Mouse (Mus musculus): Measurements from ENCODE around the gene Hist1h4d. TPM values are rescaled to one million over a fixed set of nuclear protein-coding genes. Genes with fewer than 3 reads are reported as not detected.
"Not testable (repeated sequence)": the region's sequence is repeated elsewhere in the genome, so short reads cannot be mapped to it uniquely, and the experiment has no call there.

Gene Hist1h4d
- polyA plus RNA-seq (2012; rRNA removed) (8.6 and 12.8 TPM in 2 replicates), polyA plus RNA-seq (2014; fragmentation: Nextera tagmentation; extraction: Ambion mirVana) (152 and 155 TPM in 2 replicates)

- H3K36me3 ChIP-seq (replicated peaks; ENCODE audit: control insufficient read depth, insufficient read depth, low read depth), result no peaks in the 10 kb centered on the region
- peak within 1 kb of the TSS; percentile 88 for H3K27ac ChIP-seq
- peak within 1 kb of the TSS; percentile 44 to 55 for H3K4me3 ChIP-seq (ENCODE audit: insufficient read depth in 1 of 2, low read depth in 2 of 2, low read length in 2 of 2)
- peak within 1 kb of the TSS; percentile 87 for H3K9ac ChIP-seq (replicated peaks)
- under 1% methylated on average over 43 of the region's 43 CpGs for WGBS (ENCODE audit: insufficient replicate concordance)
- peaks cover 35 to 36% of the 10 kb centered on the region in 2 experiments for H3K4me1 ChIP-seq (replicated peaks; ENCODE audit: control insufficient read depth in 2 of 2, insufficient read depth in 2 of 2, low read length in 1 of 2)
- peak; percentile 95 to 97 (median 95) for DNase-seq (ENCODE audit: low read depth in 3 of 3, low spot score in 3 of 3)
- peak; percentile 82 for ATAC-seq (ENCODE audit: insufficient read depth)
- H3K27me3 ChIP-seq (ENCODE audit: control insufficient read depth, insufficient read depth, low read length), result no peaks in the 10 kb centered on the region
- H3K9me3 ChIP-seq (ENCODE audit: control insufficient read depth, low read length), result no peaks in the 10 kb centered on the region
- H3K4me2 ChIP-seq (ENCODE audit: low read depth), result peak within 1 kb of the TSS; percentile 94
- TF ChIP-seq CTCF (IDR thresholded peaks at IDR 0.05; ENCODE audit: low read depth) (0 out of 2 replicates have a peak, but pooled peaks have one; percentile 7), EP300 (IDR thresholded peaks at IDR 0.05; ENCODE audit: low read depth) (peak; percentile 92)
These were observed at the start of gene Hist1h4d for GRCm38 (mm10) chr13:23581408-23582218. Gene Hist1h4d (plus strand): TSS chr13:23581598.

GRCm38 (mm10) chr13:23532262-23533075 lies 48.9 kb upstream of the Hist1h4d start:
- DNase-seq (ENCODE audit: low read depth in 3 of 3, low spot score in 3 of 3) (no peak), ATAC-seq (ENCODE audit: insufficient read depth) (no peak)
- Histone ChIP-seq H3K9ac (replicated peaks) (peak overlapping the region; percentile 99), H3K27ac (peak overlapping the region; percentile 100), H3K9me3 (ENCODE audit: control insufficient read depth, low read length) (no peaks in the 10 kb centered on the region), H3K4me3 (ENCODE audit: insufficient read depth in 1 of 2, low read depth in 2 of 2, low read length in 2 of 2) (peak overlapping the region; percentile 51 to 74), H3K4me2 (ENCODE audit: low read depth) (peak overlapping the region; percentile 95), H3K27me3 (ENCODE audit: control insufficient read depth, insufficient read depth, low read length) (no peaks in the 10 kb centered on the region), H3K4me1 (replicated peaks; ENCODE audit: control insufficient read depth in 2 of 2, insufficient read depth in 2 of 2, low read length in 1 of 2) (peaks cover 19 to 20% of the 10 kb centered on the region in 2 experiments), H3K36me3 (replicated peaks; ENCODE audit: control insufficient read depth, insufficient read depth, low read depth) (no peaks in the 10 kb centered on the region)
- 11% methylated on average over 9 of the region's 9 CpGs for WGBS (ENCODE audit: insufficient replicate concordance)
- TF ChIP-seq EP300 (IDR thresholded peaks at IDR 0.05; ENCODE audit: low read depth) (no peak; the same call in 1 of the 2 replicates), CTCF (IDR thresholded peaks at IDR 0.05; ENCODE audit: low read depth) (no peak)

- H3K4me2 ChIP-seq (ENCODE audit: low read depth), result peak within 1 kb of the TSS; percentile 95
- WGBS (ENCODE audit: insufficient replicate concordance), result 0% methylated on average over 25 of the region's 53 CpGs
- H3K9me3 ChIP-seq (ENCODE audit: control insufficient read depth, low read length); H3K27me3 ChIP-seq (ENCODE audit: control insufficient read depth, insufficient read depth, low read length); H3K36me3 ChIP-seq (replicated peaks; ENCODE audit: control insufficient read depth, insufficient read depth, low read depth): not testable (repeated sequence)
- peaks cover 23 to 24% of the 10 kb centered on the region in 2 experiments for H3K4me1 ChIP-seq (replicated peaks; ENCODE audit: control insufficient read depth in 2 of 2, insufficient read depth in 2 of 2, low read length in 1 of 2)
- peak within 1 kb of the TSS; percentile 100 for H3K27ac ChIP-seq
- TF ChIP-seq CTCF (IDR thresholded peaks at IDR 0.05; ENCODE audit: low read depth), result peak; percentile 25
- ATAC-seq (ENCODE audit: insufficient read depth) (peak; percentile 36), DNase-seq (ENCODE audit: low read depth in 3 of 3, low spot score in 3 of 3) (peak; percentile 91 to 92 (median 92))
- H3K9ac ChIP-seq (replicated peaks), result peak within 1 kb of the TSS; percentile 99
- H3K4me3 ChIP-seq (ENCODE audit: insufficient read depth in 1 of 2, low read depth in 2 of 2, low read length in 2 of 2), result peak within 1 kb of the TSS; percentile 74 to 84
These were observed 47.6 kb upstream of the Hist1h4d start, which contains the start of gene Hist1h2af for GRCm38 (mm10) chr13:23533560-23534367. Gene Hist1h2af (plus strand): TSS chr13:23533906.

GRCm38 (mm10) chr13:23534368-23535131 lies 46.8 kb upstream of the Hist1h4d start:
- no peaks in the 10 kb centered on the region for H3K9me3 ChIP-seq (ENCODE audit: control insufficient read depth, low read length)
- H3K4me2 ChIP-seq (ENCODE audit: low read depth), result peak overlapping the region; percentile 95
- no peaks in the 10 kb centered on the region for H3K27me3 ChIP-seq (ENCODE audit: control insufficient read depth, insufficient read depth, low read length)
- H3K36me3 ChIP-seq (replicated peaks; ENCODE audit: control insufficient read depth, insufficient read depth, low read depth), result no peaks in the 10 kb centered on the region
- peak; percentile 24 for ATAC-seq (ENCODE audit: insufficient read depth)
- WGBS (ENCODE audit: insufficient replicate concordance), result under 1% methylated on average over 15 of the region's 15 CpGs
- H3K9ac ChIP-seq (replicated peaks), result peak overlapping the region; percentile 99
- peak in 1 of 3 experiments; percentile 74 for DNase-seq (ENCODE audit: low read depth in 3 of 3, low spot score in 3 of 3)
- peak overlapping the region; percentile 100 for H3K27ac ChIP-seq
- TF ChIP-seq EP300 (IDR thresholded peaks at IDR 0.05; ENCODE audit: low read depth) (no peak; the same call in none of the 2 replicates), CTCF (IDR thresholded peaks at IDR 0.05; ENCODE audit: low read depth) (no peak)
- peaks cover 23% of the 10 kb centered on the region in 2 experiments for H3K4me1 ChIP-seq (replicated peaks; ENCODE audit: control insufficient read depth in 2 of 2, insufficient read depth in 2 of 2, low read length in 1 of 2)
- H3K4me3 ChIP-seq (ENCODE audit: insufficient read depth in 1 of 2, low read depth in 2 of 2, low read length in 2 of 2), result peak overlapping the region; percentile 74 to 84

Measured in liver, embryonic 14.5 days (tissue).